Mouse (Mus musculus) heart, embryonic 15.5 days (tissue): ENCODE data around the gene Lnx1. TPM values are rescaled to one million over a fixed set of nuclear protein-coding genes. Genes with fewer than 3 reads are reported as not detected.
A peak's percentile ranks its signal among the peaks of the same experiment; 100 is the strongest.

ENCODE experiments used
- ATAC-seq: fragments of 200-750 bp; cut with Nextera tagmentation; replicated peaks from 2 replicates; pipeline ENCODE4 v1.8.0; 2017; ENCODE audit warnings: low read depth, moderate TSS enrichment; ENCODE audit not compliant: insufficient number of reproducible peaks, insufficient read depth, low FRiP score
- H3K27ac ChIP-seq: fragments of 300-500 bp; sonication (generic); 2 replicates; pipeline ENCODE4 v1.5.1; 2015; ENCODE audit warnings: mild to moderate bottlenecking, inconsistent platforms
- H3K27me3 ChIP-seq: fragments of 300-500 bp; sonication (generic); 2 replicates; pipeline ENCODE4 v1.6.1; 2015; ENCODE audit warnings: inconsistent platforms
- H3K36me3 ChIP-seq: fragments of 300-500 bp; sonication (generic); 2 replicates; pipeline ENCODE4 v1.6.1; 2015; ENCODE audit warnings: mild to moderate bottlenecking, inconsistent platforms
- H3K4me1 ChIP-seq: fragments of 300-500 bp; sonication (generic); replicated peaks from 2 replicates; pipeline ENCODE4 v1.6.1; 2015; ENCODE audit warnings: inconsistent platforms
- H3K4me2 ChIP-seq: fragments of 300-500 bp; sonication (generic); 2 replicates; pipeline ENCODE4 v1.6.1; 2015; ENCODE audit warnings: inconsistent platforms, mild to moderate bottlenecking, moderate library complexity
- H3K4me3 ChIP-seq: fragments of 300-500 bp; sonication (generic); 2 replicates; pipeline ENCODE4 v1.5.1; 2015; ENCODE audit warnings: mild to moderate bottlenecking, inconsistent platforms
- H3K9ac ChIP-seq: fragments of 300-500 bp; sonication (generic); 2 replicates; pipeline ENCODE4 v1.6.1; 2015; ENCODE audit warnings: mild to moderate bottlenecking, inconsistent platforms
- H3K9me3 ChIP-seq: fragments of 300-500 bp; sonication (generic); replicated peaks from 2 replicates; pipeline ENCODE4 v1.6.1; 2016; ENCODE audit warnings: inconsistent platforms
- WGBS: fragments of 180-500 bp; shearing (Covaris S2); methylation state at CpG from one replicate; pipeline ENCODE4 v1.1.7; 2015; ENCODE audit warnings: mixed read lengths; 5-methylcytosine and 5-hydroxymethylcytosine counted together
- polyA plus RNA-seq: library from polyadenylated mRNA; unstranded; fragments of >200 nt; fragmentation: Nextera tagmentation; extraction: Ambion mirVana; gene quantifications from 2 replicates; pipeline ENCODE4 v1.2.1, GENCODE M21; 2015

The Lnx1 gene
- polyA plus RNA-seq, 1 experiment from 2014 or later, result 1.2 TPM

- Histone ChIP-seq H3K27ac (no peak overlapping the region), H3K27me3 (peaks cover 27% of the 10 kb centered on the region), H3K36me3 (no peaks in the 10 kb centered on the region), H3K4me3 (no peak overlapping the region), H3K9me3 (no peaks in the 10 kb centered on the region), H3K9ac (no peak overlapping the region), H3K4me1 (peaks cover 7% of the 10 kb centered on the region), H3K4me2 (no peak overlapping the region)
- no peak for ATAC-seq
- 71% methylated on average over 4 of the region's 4 CpGs for WGBS
Observed at GRCm38 (mm10) chr5:74725541-74725940, 22.8 kb upstream of the Lnx1 start.

GRCm38 (mm10) chr5:74721816-74722215, 19.1 kb upstream of the Lnx1 start:
- H3K27ac ChIP-seq, result no peak overlapping the region
- ATAC-seq, result no peak
- WGBS, result 72% methylated on average over 3 of the region's 3 CpGs

DNA sequence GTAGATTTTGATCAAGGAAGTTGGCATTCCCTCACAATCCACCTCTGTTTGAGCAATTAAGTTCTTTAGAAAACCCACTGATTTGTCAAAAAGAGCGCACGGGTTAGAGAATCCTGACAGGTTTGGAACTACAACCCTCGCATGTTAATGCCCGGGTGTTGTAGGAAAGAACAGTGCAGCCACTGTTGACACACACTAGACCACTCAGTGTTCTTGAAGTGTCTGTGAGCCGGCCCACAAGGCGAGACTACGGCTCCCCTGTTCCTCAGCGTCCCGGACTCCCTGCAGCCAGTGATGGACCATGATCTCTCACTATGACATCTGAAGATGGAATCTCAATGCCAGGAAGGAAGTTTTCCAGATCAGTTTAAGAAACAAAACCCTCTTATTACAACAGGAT, 17.9 kb upstream of the Lnx1 start:
- Histone ChIP-seq H3K36me3 (no peaks in the 10 kb centered on the region), H3K4me2 (no peak overlapping the region), H3K27me3 (peaks cover 4% of the 10 kb centered on the region; the same call in 1 of the 2 replicates), H3K27ac (no peak overlapping the region), H3K9ac (no peak overlapping the region), H3K4me3 (no peak overlapping the region), H3K9me3 (no peaks in the 10 kb centered on the region), H3K4me1 (no peaks in the 10 kb centered on the region)
- 65% methylated on average over 9 of the region's 9 CpGs for WGBS
- ATAC-seq, result no peak

More at GRCm38 (mm10) chr5:74721816-74722215, 19.1 kb upstream of the Lnx1 start:
- no peak overlapping the region for H3K4me3 ChIP-seq
- no peak overlapping the region for H3K9ac ChIP-seq
- H3K27me3 ChIP-seq, result peaks cover 13% of the 10 kb centered on the region; the same call in 1 of the 2 replicates
- H3K4me2 ChIP-seq, result no peak overlapping the region
- H3K9me3 ChIP-seq, result no peaks in the 10 kb centered on the region
- H3K36me3 ChIP-seq, result no peaks in the 10 kb centered on the region
- no peaks in the 10 kb centered on the region for H3K4me1 ChIP-seq

DNA sequence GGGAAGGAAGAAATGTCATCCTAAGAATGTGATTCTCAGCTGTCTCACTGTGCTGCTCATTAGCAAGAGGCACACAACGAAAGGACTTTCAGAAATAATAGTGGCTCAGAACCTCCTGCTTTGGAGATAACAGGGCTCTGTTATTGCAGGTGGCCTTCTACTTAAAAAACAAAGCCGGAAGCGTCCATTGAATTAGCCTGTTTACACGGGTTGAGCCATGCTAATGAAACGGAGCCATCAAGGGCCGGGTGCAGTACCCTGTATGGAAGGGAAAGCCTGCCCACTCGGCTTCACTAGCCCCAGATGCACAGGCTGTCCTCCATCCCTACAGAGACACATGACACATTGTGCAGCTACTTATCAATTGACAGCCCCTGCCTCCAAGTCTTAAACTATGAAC, 13.5 kb upstream of the Lnx1 start:
- Histone ChIP-seq H3K4me3 (no peak overlapping the region), H3K27ac (no peak overlapping the region), H3K4me2 (no peak overlapping the region), H3K9ac (no peak overlapping the region), H3K9me3 (no peaks in the 10 kb centered on the region), H3K27me3 (no peaks in the 10 kb centered on the region; the same call in 1 of the 2 replicates), H3K4me1 (no peaks in the 10 kb centered on the region), H3K36me3 (no peaks in the 10 kb centered on the region)
- no peak for ATAC-seq
- WGBS, result 22% methylated on average over 7 of the region's 7 CpGs

DNA sequence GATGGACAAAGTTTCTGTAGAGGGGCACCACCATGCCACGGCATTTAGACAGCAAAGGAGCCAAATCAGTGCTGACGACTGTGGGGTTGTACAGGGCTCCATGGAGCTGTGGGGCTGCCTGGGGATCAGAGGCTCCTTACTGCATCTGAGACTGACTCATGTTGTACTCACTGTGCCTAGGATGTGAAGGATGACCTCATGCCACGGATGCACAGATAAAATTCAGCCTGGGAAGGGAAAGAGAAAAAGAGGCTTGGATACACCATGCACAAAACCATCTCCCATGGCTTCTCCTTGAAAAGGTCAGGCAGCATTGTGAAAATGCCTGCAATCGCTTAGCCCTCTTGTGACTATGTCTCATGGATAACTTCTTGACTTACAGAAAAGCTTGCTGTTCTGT, 10.1 kb upstream of the Lnx1 start:
- ATAC-seq, result no peak
- H3K4me1 ChIP-seq, result no peaks in the 10 kb centered on the region
- H3K9ac ChIP-seq, result no peak overlapping the region
- no peak overlapping the region for H3K27ac ChIP-seq
- no peaks in the 10 kb centered on the region for H3K9me3 ChIP-seq
- no peaks in the 10 kb centered on the region for H3K36me3 ChIP-seq
- WGBS, result 59% methylated on average over 4 of the region's 4 CpGs
- H3K4me2 ChIP-seq, result no peak overlapping the region
- no peaks in the 10 kb centered on the region; the same call in 1 of the 2 replicates for H3K27me3 ChIP-seq
- H3K4me3 ChIP-seq, result no peak overlapping the region

- ATAC-seq, result no peak
- Histone ChIP-seq H3K36me3 (no peaks in the 10 kb centered on the region), H3K4me3 (no peak overlapping the region), H3K4me2 (no peak overlapping the region), H3K9me3 (no peaks in the 10 kb centered on the region), H3K27me3 (no peaks in the 10 kb centered on the region; the same call in 1 of the 2 replicates), H3K27ac (no peak overlapping the region), H3K4me1 (no peaks in the 10 kb centered on the region), H3K9ac (no peak overlapping the region)
- WGBS, result 80% methylated on average over 2 of the region's 2 CpGs
Observed at GRCm38 (mm10) chr5:74711988-74712387, 9.3 kb upstream of the Lnx1 start.

- no peaks in the 10 kb centered on the region for H3K4me1 ChIP-seq
- no peak overlapping the region for H3K9ac ChIP-seq
- H3K36me3 ChIP-seq, result no peaks in the 10 kb centered on the region
- H3K4me3 ChIP-seq, result no peak overlapping the region
- 41% methylated on average over 1 of the region's 1 CpGs for WGBS
- H3K4me2 ChIP-seq, result no peak overlapping the region
- H3K27me3 ChIP-seq, result peaks cover 2% of the 10 kb centered on the region; the same call in 1 of the 2 replicates
- no peak overlapping the region for H3K27ac ChIP-seq
- ATAC-seq, result no peak
- no peaks in the 10 kb centered on the region for H3K9me3 ChIP-seq
Observed at GRCm38 (mm10) chr5:74711056-74711455, 8.3 kb upstream of the Lnx1 start.

GRCm38 (mm10) chr5:74710181-74710580, 7.5 kb upstream of the Lnx1 start:
- no peaks in the 10 kb centered on the region for H3K4me1 ChIP-seq
- H3K36me3 ChIP-seq, result no peaks in the 10 kb centered on the region
- H3K4me2 ChIP-seq, result no peak overlapping the region
- H3K27ac ChIP-seq, result no peak overlapping the region
- WGBS, result 77% methylated on average over 4 of the region's 4 CpGs
- H3K9me3 ChIP-seq, result no peaks in the 10 kb centered on the region
- no peak for ATAC-seq
- no peak overlapping the region for H3K9ac ChIP-seq
- H3K27me3 ChIP-seq, result peaks cover 3% of the 10 kb centered on the region; the same call in 1 of the 2 replicates
- no peak overlapping the region for H3K4me3 ChIP-seq

GRCm38 (mm10) chr5:74704460-74704790, 1.7 kb upstream of the Lnx1 start:
- Histone ChIP-seq H3K9me3 (no peaks in the 10 kb centered on the region), H3K27ac (peak overlapping the region; percentile 71), H3K4me3 (peak overlapping the region; percentile 54), H3K9ac (peak overlapping the region; percentile 35; the same call in 1 of the 2 replicates), H3K27me3 (0 out of 2 replicates have a peak, but pooled peaks cover 3% of the 10 kb centered on the region), H3K4me1 (peaks cover 15% of the 10 kb centered on the region), H3K4me2 (peak overlapping the region; percentile 70), H3K36me3 (no peaks in the 10 kb centered on the region)
- under 1% methylated on average over 8 of the region's 8 CpGs for WGBS
- peak; percentile 89 for ATAC-seq

- Histone ChIP-seq H3K36me3 (no peaks in the 10 kb centered on the region), H3K9me3 (no peaks in the 10 kb centered on the region), H3K4me2 (peak overlapping the region; percentile 70), H3K27me3 (0 out of 2 replicates have a peak, but pooled peaks cover 3% of the 10 kb centered on the region), H3K27ac (peak overlapping the region; percentile 71), H3K4me3 (peak overlapping the region; percentile 54), H3K9ac (0 out of 2 replicates have a peak overlapping the region, but pooled peaks have one; percentile 26), H3K4me1 (peaks cover 15% of the 10 kb centered on the region)
- ATAC-seq, result peak; percentile 75
- 11% methylated on average over 17 of the region's 17 CpGs for WGBS
Observed at GRCm38 (mm10) chr5:74703741-74704459, 1.2 kb upstream of the Lnx1 start.

- Histone ChIP-seq H3K4me1 (peaks cover 15% of the 10 kb centered on the region), H3K36me3 (no peaks in the 10 kb centered on the region), H3K4me3 (no peak overlapping the region), H3K27ac (no peak overlapping the region), H3K27me3 (no peaks in the 10 kb centered on the region), H3K9ac (no peak overlapping the region), H3K9me3 (no peaks in the 10 kb centered on the region), H3K4me2 (no peak overlapping the region)
- ATAC-seq, result no peak
- 68% methylated on average over 2 of the region's 2 CpGs for WGBS
Observed at GRCm38 (mm10) chr5:74700918-74701317, 1.8 kb downstream of the Lnx1 start.

- 82% methylated on average over 1 of the region's 1 CpGs for WGBS
- no peak for ATAC-seq
- no peak overlapping the region for H3K4me2 ChIP-seq
Observed at GRCm38 (mm10) chr5:74699673-74700072, 3.0 kb downstream of the Lnx1 start.

More at GRCm38 (mm10) chr5:74699673-74700072, 3.0 kb downstream of the Lnx1 start:
- Histone ChIP-seq H3K9me3 (no peaks in the 10 kb centered on the region), H3K4me1 (peaks cover 10% of the 10 kb centered on the region), H3K9ac (no peak overlapping the region), H3K27me3 (no peaks in the 10 kb centered on the region), H3K4me3 (no peak overlapping the region), H3K27ac (no peak overlapping the region), H3K36me3 (no peaks in the 10 kb centered on the region)
